Mouse (Mus musculus): ENCODE results near the gene Actl11.

- TF ChIP-seq MAX (IDR thresholded peaks at IDR 0.05) (no peak), MYOG (IDR thresholded peaks at IDR 0.05; ENCODE audit: control insufficient read depth, extremely low read depth, insufficient read length) (no peak), CTCF (IDR thresholded peaks at IDR 0.05; ENCODE audit: control insufficient read depth, insufficient read depth, insufficient read length) (peak; percentile 70), USF1 (IDR thresholded peaks at IDR 0.05; ENCODE audit: low read depth) (no peak), CEBPB (IDR thresholded peaks at IDR 0.05; ENCODE audit: low read depth) (no peak), MYOD1 (IDR thresholded peaks at IDR 0.05; ENCODE audit: control insufficient read depth, insufficient read length, low read depth) (no peak), FOSL1 (IDR thresholded peaks at IDR 0.05; ENCODE audit: insufficient read depth, low read length, poor library complexity, severe bottlenecking) (no peak)
Measured at GRCm38 (mm10) chr9:107963700-107964099, 35.4 kb downstream of the Actl11 start.
